Mouse (Mus musculus): ENCODE data around the gene Tenm4.

Gene Tenm4

DNA sequence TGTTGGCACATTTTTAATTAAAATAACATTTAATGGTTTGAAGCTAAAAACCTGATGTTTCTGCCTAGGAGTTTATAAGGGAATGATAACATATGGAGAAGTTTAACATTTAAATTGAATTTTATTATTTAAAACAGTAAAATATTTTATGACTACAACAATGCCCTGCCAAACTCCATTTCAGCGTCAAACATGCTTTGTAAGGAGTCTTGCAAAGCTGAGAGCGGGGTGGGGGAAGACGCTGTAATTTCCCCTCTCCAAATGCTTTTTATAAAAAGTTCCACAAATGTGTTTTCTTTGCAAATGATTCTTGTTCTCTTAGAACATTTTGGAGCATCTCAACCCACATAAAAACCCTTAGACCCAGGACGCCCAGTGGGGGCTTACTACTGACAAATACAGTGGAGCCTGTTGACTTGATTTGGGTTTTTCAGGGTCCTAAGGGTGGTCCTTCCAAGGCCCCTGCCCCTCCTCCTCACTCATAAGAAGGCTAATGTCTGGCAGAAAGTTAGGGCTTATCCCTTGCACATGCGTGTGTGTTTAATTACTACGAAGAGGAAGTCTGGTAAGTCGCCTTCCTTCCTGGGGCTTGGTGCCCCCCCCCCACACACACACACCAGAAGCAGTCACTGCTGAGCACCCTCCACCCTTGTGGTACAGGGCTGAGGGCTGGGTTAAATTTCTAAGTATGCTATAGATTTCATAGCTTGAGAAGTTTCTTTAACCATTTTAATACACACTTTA, 563.4 kb downstream of the Tenm4 start:
- DNase-seq (ENCODE audit: low read depth) = no peak

DNA sequence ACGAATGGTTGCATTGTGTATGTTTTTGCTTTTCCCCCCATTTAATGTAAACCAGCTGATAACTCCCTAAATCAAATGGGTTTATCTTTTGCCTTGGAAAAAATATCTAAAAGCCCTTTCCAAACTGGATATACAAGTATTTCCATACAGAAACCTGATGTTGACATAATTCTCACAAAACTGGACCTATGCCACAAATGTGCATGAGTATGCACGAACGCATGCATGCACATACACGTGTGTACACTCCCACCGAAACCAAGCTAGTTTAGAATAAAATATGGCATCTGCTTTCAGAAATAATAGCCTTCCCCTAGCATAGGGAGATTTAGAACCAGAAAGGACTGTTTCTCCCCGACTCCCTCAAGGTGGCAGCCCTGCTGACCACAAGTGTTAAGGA, 569.6 kb downstream of the Tenm4 start:
- no peak for DNase-seq (ENCODE audit: low read depth)

DNA sequence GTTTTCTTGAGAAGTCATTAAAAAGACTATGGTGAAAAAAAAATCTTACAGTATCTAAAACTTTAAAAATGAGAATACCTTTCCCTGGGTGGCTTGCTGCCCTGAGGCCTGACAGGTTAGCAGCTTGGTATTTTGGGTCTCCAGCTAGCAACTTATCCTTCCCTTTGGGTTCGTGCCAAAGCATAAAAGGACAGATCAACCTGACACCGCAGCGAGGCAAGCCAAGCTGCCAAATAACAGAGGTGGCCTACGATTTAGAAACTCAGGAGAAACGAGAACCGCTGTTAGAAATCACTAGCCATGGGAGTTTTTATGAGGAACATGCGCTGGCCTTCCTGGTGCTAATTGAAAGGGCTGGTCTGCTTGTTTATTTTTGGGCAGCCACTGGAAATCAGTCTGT, 571.2 kb downstream of the Tenm4 start:
- no peak for DNase-seq (ENCODE audit: low read depth)

DNA sequence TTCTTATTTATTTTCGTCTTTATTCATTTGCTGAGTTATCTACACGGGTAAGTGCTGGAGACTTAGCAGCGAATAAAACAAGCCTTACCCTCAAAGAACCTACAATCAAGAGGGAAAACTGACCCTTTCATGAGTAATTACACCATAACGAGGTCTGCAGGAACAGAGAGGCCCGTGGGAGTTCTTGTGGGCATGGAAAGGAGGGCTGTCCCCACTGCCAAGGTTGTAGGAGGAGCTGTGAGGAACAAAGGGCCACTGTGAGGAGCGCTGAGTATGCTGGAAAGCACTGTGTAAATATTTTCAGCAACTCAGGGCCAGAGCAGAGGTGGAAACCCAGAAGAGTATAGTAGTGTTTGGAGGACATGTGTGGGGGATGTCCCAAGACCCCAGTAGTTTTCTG, 574.9 kb downstream of the Tenm4 start:
- peak; percentile 79 for DNase-seq (ENCODE audit: low read depth)

DNA sequence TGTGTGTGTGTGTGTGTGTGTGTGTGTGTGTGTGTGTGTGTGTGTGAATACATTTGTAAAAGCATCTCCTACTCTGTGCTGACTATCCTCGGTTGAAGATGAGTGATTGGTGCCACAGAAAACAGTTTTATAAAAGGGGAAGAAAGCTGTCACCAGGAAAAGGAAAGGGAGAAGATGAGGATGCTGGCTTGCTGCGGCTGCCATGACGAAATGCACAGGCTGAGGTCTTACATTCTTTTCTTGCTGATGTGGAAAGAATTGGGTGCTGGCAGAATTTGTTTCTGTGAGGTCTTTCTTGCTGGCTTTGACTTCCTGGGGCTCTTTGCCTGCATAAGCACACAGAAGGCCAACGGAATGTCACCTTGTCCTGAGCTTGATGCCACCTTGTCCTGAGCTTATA, 575.7 kb downstream of the Tenm4 start:
- no peak for DNase-seq (ENCODE audit: low read depth)

DNA sequence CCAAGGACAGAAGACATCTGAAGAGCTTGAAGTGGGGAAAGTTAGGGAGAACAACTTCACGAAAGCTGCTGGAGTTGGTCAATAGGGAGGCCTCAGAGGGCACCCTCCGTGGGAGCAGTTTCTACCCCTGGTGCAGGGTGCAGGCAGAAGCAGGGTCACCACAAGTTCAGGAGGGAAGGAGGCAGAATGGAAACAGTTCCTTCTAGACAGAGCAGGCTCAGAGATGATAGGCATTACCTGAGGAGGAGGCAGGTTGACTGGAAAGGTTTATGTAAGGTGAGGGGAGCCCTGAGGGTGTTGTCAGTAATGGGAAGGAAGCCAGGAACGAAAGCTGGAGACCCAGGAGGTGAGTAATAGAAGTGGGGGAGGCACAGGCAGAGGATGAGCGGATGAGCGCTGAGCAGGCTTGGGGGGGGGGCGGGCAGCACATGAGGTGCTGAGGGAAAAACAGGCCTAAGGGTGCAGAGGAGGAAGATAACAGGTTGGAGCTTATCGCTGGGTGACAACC, 577.5 kb downstream of the Tenm4 start:
- no peak for DNase-seq (ENCODE audit: low read depth)

DNA sequence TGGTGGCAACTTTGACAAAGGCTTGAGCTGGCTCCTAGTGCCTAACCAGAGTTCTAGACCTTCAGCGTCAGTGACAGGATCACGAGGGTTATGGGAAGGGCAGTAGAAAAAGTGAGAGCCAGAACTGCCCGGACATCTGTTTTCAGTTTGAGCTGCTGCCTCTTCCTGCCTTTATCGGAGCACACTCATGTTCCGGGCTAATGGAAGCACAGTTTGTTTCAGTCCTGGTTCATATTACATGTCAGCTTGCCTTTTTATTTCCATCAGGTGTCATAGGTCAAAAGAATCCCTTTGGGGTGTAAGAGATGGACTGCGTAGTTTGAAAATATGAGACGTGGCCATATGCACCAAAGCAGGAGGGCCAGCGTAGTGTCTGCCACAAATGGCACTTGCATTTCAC, 578.7 kb downstream of the Tenm4 start:
- DNase-seq (ENCODE audit: low read depth) = no peak

DNA sequence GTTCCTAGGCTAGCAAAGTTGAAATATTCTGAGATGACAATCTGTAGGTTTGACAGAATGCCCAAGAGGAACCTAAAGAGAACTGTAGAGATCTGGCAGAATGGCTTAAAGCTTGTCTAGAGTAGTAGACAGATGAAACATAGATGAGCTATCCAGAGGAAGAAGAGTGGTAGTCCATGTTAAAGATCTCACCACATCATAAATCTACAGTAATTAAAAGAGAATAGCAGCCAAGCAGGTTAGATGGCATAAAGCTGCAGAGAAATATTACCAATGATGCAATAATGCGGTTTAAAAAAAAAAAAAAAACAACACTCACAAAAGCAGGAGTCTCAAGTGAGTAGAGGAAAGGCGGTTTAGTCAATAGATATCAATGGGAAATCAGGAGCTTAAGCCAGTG, 580.2 kb downstream of the Tenm4 start:
- DNase-seq (ENCODE audit: low read depth) = no peak

DNA sequence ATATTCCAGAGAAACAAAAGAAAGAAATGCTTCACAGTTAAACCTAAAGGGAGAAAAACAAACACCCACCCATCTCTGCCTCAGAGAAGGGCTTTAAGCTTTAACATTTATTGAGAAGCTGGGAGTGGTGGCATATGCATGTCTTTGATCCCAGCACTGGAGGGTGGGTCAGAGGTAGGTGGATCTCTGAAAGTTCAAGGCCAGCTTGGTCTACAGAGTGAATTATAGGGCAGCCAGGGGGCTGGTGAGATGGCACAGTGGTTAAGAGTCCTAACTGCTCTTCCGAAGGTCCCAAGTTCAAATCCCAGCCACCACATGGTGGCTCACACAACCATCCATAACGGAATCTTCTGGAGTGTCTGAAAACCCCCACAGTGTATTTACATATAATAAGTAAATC, 581.7 kb downstream of the Tenm4 start:
- no peak for DNase-seq (ENCODE audit: low read depth)

DNA sequence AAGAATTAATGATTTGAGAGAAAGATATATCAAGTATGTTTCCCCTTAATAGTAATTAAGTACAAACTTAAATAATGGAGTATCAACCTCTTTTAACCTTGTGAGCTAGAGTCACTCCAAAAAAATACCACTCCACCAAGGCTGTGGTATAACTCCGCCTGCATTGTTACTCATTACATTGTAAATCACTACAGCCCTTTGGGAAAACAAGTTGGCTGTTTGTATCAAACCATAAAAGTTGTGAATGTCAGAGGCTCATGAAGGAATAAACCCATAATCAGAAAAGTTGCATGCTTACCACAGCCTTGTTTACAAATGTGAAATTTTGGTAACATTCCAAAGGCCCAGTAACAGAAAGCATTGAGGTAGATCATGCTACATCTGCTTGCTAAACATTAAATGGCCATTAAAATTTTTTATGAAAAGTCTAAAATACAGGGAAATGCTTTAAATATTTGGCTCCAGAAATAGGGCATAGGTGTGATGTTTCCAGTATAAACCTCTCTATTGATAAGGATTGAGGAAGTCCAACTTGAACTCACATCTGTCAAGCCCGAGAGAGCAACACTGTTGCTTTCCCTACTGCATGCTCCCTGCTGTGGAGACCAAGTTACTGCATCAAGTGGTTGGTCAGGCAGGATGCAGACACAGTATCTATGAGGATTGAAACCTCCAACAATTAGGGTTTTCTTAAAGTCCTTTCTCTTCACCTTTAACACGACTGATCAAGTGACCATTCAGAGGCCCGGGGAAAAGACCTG, 582.5 kb downstream of the Tenm4 start:
- no peak for DNase-seq (ENCODE audit: low read depth)

DNA sequence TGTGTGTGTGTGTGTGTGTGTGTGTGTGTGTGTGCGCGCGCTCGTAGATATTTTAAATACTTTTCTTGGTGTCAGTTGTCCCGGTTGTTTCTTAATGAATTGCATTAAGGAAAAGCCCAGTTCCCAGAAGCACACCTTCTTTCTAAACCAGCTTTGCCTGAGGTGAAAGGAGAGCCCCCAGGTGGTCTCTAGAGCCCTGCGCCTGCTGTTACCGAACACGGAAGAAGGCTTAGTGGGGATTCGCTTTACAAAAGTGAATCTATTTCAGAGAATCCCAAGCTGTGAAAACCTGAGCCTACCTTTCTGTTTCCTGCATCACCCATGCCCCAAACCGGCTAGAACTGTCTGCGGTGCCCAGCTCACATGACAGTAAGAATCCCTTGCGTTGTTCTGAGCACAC, 583.1 kb downstream of the Tenm4 start:
- no peak for DNase-seq (ENCODE audit: low read depth)

DNA sequence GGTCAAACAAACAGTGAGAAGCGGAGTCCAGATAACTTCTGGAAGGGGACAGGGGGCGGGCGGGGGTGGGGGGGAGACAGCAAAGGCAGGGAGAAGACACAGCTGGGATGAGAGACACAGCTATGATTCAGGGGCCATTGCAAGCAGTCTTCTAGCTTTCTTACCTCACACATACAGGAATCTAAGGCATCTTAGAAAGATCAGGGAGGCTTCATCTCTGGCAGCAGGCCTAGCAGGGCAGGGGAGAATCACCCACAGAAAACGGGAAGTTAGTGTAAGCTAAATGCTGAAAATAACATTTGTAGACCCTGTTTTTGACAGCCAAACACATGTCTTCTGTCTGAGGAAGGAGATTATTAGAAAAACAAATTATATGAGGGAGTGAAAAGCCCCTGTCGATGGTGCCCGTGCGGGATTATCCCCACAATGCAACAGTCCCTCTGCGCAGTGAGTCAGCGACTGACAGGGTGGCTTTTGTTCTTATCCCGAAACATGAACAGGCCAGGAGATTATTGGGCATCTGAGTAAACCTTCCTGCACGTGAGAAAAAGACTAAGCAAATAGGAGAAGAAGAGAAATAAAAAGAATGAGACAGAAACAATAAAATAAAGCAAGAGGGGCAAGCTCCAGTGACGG, 584.5 kb downstream of the Tenm4 start:
- DNase-seq (ENCODE audit: low read depth) = no peak

DNA sequence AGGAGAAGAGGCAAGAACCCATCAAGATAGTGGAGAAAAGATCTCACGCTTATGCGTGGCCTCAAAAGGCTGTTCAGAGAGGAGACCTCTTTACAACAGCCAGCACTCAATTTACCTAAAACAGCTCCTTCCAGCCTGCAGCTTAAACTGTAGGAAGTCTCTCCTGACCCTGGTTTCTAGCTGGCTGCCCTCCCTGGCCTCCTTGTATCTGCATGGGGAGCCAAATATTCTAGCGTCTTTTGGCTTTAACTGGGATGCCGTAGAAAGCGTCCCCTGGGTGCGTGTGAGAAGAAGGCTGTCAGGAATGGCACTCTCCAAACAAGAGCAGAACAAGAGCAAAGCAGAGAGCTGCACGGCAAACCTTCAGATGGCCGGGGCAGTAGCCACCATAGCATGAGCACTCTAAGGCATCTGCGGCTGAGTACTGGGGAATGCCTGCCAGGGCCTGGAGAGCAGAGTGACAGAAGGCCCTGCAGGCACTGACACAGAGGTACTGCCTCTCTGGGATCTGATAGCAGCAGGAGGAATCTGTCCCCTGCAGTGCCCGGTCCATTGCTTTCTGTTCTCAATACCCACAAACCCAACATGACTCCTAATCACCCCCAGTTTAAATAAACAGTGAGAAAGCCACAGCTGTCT, 585.2 kb downstream of the Tenm4 start:
- no peak for DNase-seq (ENCODE audit: low read depth)

DNA sequence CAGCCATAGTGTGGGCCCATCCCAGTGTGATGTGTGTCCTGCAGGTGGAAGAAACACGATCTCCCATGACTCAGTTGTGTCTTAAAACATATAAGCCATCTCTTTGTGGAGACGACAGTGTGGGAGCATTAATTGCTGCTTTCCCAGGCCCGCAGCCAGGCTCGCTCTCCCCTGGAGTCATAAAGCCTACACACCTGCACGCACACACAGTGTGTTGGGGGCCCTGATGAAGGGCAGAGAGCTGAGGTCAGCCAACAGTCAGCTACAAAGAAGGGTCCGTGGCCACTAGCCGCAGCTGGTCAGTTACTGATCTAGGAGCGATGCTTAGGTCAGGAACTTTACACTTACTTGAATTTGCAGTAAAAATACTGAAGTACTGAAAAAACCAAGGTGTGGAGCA, 586.0 kb downstream of the Tenm4 start:
- DNase-seq (ENCODE audit: low read depth) = no peak

DNA sequence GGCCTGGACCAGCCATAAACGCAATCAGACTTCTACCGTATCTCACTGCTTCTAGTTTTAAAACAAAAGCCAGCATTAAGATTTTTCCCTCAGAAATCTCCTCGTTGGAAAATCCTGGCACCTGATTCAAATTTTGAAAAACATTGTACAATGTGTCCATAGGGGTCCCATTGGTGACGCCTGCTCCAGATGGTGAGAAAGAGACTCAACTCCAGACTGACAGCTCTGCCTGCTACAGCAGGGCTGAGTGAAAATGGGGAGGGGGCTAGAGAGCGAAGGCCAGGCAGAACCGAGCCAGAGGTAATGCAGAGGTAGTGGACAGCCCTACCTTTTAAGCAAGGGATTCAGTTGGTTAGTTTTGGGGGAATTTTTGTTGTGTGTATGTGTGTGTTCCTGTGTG, 589.2 kb downstream of the Tenm4 start:
- no peak for DNase-seq (ENCODE audit: low read depth)

DNA sequence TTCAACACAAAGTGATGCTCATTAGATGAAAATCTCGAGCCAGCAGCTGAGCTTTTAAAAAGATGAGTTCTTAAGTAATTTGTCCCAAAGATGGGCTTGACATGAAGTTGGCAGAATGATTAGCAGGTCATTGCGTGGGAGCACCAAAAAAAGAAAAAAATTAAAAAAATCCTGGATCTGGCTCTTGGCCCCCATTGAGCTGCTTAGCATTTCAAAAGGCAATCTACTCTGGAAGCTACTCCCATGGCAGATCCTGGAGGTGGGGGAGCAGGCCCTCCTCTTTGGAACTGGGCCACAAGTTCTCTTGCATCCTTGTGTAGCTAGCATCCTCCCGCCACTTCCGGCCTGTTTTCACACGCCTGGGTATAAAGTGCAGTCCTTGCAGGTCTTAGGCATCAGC, 590.1 kb downstream of the Tenm4 start:
- DNase-seq (ENCODE audit: low read depth) = no peak

DNA sequence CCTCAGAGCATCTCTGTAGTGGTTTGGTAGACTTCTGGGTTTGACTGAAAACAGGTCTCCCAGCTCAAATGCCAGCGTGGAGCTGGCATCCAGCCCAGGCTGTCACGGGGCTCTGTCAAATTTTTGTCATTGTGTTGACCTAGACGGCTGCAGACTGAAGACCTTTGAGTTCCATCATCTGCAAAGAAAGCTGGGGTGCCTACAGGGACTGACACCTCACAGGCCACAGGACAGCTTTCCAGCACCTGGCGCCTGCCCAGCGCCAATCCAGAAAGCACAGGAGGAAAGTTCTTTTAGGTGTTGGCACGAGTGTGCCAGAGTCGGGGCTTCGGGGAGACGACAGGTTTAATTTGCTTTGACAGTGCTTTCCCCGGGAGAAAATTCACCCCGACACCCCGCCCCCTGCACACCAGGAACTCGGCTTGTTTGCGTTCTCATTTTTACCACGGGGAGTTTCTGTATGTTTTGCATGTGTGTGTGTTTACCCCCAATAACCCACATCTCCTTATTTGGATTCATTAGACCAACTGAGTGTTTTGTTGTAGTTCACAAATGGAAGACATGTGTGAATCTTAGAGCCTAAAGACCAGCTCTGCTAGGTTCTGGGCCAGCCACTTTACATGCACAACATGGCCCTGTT, 594.4 kb downstream of the Tenm4 start:
- DNase-seq (ENCODE audit: low read depth) = no peak

DNA sequence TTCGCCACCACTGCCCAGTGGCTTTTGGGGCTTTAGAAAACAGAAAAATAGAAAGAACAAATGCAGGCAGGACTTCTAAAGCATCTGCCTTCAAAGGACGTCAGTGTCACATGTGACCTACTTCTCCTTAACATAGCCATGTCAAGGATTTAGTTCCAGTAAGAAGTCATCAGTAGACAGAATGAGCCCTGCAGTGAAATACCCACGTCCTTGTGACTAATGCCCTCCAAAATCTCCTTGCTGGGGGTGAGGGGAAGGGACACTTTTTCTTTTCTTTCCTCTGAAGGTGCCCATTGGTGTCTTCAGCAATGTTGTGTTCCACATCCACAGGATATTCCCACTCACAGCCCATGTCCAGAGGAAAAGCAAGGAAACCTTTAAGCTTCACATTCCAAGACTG, 596.0 kb downstream of the Tenm4 start:
- DNase-seq (ENCODE audit: low read depth) = no peak

DNA sequence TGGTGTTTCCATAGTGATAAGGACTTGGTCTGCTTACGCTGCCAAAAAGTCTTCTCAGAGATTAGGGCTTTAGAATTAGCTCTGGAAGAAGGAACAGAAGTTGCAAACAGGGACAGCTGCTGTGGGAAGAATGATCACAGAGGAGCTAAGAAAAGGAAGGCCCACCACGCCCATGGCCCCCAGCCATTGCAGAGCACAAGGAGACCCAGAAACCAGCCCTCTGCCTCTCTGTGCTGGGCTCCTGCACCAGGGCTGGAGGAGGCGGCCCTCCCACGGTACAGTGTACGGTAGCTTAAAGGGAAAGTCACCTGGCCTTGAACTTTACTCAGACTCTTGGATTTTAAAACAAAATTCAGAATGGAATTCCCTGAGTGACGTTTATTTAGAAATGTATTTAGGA, 597.7 kb downstream of the Tenm4 start:
- DNase-seq (ENCODE audit: low read depth) = no peak

DNA sequence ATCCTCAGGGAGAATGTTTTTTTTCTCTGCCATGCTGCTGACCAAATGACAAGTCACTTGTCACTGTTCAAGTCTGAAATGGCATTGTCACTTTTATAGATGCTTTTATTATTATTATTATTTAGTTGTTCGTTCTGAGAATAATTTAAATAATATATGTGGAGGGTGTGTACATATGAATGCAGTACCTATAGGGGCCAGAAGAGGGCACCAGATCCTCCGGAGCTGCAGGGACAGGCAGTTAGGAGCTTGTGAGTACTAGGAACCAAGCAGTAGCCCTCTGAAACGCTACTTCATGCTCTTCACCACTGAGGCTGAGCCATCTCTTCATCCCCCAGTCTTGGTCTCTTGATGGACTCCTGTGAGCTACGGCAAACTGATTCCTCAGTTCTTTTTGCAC, 598.7 kb downstream of the Tenm4 start:
- no peak for DNase-seq (ENCODE audit: low read depth)

DNA sequence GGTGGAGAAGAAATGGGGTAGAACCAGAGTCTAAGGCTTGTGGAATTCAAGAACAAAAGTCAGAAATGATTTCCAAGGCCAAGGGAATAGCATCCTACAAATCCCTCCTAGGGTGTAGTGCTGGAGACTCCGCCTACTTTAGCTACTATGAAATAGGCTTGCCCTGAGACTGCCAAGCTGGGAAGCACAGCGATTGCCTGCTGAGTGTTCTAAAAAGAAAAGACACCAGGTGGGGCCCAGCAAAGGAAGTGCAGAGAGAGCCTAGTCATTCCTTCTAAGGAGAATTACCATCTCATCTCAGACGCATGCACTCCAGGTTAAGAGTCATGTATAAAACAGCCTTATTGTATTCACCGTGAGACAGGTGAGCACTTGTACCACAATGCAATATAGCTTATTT, 601.9 kb downstream of the Tenm4 start:
- DNase-seq (ENCODE audit: low read depth) = no peak

DNA sequence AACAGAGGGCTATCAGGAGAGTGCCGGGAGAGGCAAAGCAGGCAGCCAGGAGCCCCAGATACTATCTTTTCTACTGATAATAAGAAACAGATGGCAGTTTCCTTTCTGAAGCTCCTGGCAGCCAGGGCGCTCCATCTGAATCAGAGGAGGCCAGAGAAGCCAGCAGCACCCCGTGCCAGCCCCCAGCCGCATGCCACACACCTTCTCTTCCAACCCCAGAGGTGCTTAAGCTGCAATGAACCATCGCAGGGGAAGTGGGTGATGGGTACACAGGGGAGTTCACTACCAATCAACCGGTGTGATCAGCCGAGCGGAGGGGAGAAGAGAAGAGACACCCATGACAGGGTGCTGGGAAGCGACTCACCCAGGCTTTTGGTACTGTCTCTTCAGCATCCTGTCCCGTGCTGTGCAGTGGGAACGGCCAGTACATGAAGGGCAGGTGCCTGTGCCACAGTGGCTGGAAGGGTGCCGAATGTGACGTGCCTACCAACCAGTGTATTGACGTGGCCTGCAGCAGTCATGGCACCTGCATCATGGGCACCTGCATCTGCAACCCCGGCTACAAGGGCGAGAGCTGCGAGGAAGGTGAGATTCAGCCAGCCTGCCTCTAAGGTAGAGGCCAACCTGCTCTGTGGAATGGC, 602.7 kb downstream of the Tenm4 start:
- no peak for DNase-seq (ENCODE audit: low read depth)
